Mouse (Mus musculus) small intestine, adult 2 months (tissue): ENCODE results near the gene Mycbpap. TPM values are rescaled to one million over a fixed set of nuclear protein-coding genes. Genes with fewer than 3 reads are reported as not detected.

Experiments
- H3K27ac ChIP-seq: fragments of 200-500 bp; 2 replicates; pipeline ENCODE4 v1.5.1; 2012; ENCODE audit warnings: low read depth, low read length, control low read depth, inconsistent platforms; ENCODE audit not compliant: insufficient read depth
- H3K27me3 ChIP-seq: fragments of 200-500 bp; 2 replicates; pipeline ENCODE4 v1.6.1; 2012; ENCODE audit warnings: mild to moderate bottlenecking, moderate library complexity, low read length, inconsistent platforms; ENCODE audit not compliant: control insufficient read depth, insufficient read depth
- H3K36me3 ChIP-seq: fragments of 200-500 bp; 2 replicates; pipeline ENCODE4 v1.6.1; 2012; ENCODE audit warnings: mild to moderate bottlenecking, low read length, control low read depth, inconsistent platforms; ENCODE audit not compliant: control insufficient read depth, insufficient read depth
- H3K4me1 ChIP-seq: fragments of 200-500 bp; 2 replicates; pipeline ENCODE4 v1.6.1; 2012; ENCODE audit warnings: low read length, inconsistent platforms, mixed read lengths; ENCODE audit not compliant: control insufficient read depth, insufficient read depth, insufficient read length
- H3K4me3 ChIP-seq: fragments of 200-500 bp; 2 replicates; pipeline ENCODE4 v1.5.1; 2012; ENCODE audit warnings: low read depth, mild to moderate bottlenecking, control low read depth, inconsistent platforms, low read length, moderate library complexity
- CTCF ChIP-seq: fragments of 200-500 bp; IDR thresholded peaks from 2 replicates; pipeline ENCODE4 v1.5.1; 2012; ENCODE audit warnings: low read depth, mild to moderate bottlenecking, control low read depth, inconsistent platforms, low read length, moderate library complexity, mixed read lengths; ENCODE audit not compliant: insufficient replicate concordance, insufficient read length; ENCODE audit errors: extremely low read depth
- POLR2A ChIP-seq: fragments of 200-500 bp; IDR thresholded peaks from 2 replicates; pipeline ENCODE4 v1.6.1; 2012; ENCODE audit warnings: low read depth, mild to moderate bottlenecking, control low read depth, inconsistent platforms, low read length, moderate library complexity
- WGBS: fragments of 180-500 bp; shearing (Covaris S2); methylation state at CpG from one replicate; pipeline ENCODE4 v1.1.7; 2018; 5-methylcytosine and 5-hydroxymethylcytosine counted together
- polyA plus RNA-seq: library from polyadenylated mRNA; depleted of rRNA; stranded (reverse); fragments of >200 nt; gene quantifications from 2 replicates; pipeline ENCODE4 v1.2.3, GENCODE M21; 2012; rRNA removed

Gene Mycbpap
- polyA plus RNA-seq, 1 experiment = 1.1 TPM

DNA sequence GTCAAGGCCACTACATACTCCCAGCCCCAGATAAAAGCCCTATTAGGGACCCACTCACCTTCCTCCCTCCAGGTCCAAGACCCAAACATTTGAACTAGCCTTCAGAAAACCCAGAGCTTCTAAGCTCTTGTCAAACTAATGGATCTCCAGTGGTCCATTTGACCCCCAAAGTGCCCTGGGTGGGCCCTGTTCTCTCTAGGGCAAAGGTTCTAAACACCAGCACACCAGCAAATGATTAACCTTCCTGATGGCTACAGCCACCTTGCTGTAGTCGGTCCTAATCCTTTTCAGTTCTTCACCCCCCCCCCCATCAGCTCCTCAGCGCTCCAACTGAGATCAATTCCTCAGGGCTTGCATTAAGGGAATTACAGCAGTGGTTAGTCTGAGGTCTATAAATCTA lies 57.4 kb downstream of the Mycbpap start:
- TF ChIP-seq CTCF = no peak
- no peak for TF ChIP-seq POLR2A
- Histone ChIP-seq H3K27ac (no peak overlapping the region), H3K36me3 (no peaks in the 10 kb centered on the region), H3K4me1 (no peaks in the 10 kb centered on the region), H3K4me3 (no peak overlapping the region), H3K27me3 (no peaks in the 10 kb centered on the region)
- WGBS = 24% methylated on average over 2 of the region's 2 CpGs

DNA sequence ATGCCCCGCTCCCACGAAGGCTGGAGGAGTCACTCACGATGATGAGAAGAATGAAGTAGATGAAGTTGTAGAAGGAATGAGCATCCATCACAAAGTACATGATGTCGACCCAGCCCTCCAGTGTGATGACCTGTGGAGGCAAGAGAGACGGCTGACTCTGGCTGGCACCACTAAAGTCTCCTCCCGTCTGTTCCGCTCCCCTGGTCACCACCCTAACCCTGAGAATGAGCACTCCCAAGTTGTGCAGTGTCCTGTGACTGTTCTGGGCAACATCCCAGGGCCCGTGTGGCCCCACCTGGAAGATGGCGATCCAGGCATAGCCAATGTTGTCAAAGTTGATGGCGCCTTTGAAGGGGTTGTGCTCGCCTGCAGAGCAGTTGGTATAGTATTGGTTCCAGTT lies 59.7 kb downstream of the Mycbpap start:
- no peaks in the 10 kb centered on the region for H3K36me3 ChIP-seq
- 87% methylated on average over 11 of the region's 11 CpGs for WGBS
- H3K4me3 ChIP-seq = no peak overlapping the region
- no peaks in the 10 kb centered on the region for H3K4me1 ChIP-seq
- no peaks in the 10 kb centered on the region for H3K27me3 ChIP-seq
- no peak for TF ChIP-seq CTCF
- TF ChIP-seq POLR2A = no peak
- no peak overlapping the region for H3K27ac ChIP-seq

DNA sequence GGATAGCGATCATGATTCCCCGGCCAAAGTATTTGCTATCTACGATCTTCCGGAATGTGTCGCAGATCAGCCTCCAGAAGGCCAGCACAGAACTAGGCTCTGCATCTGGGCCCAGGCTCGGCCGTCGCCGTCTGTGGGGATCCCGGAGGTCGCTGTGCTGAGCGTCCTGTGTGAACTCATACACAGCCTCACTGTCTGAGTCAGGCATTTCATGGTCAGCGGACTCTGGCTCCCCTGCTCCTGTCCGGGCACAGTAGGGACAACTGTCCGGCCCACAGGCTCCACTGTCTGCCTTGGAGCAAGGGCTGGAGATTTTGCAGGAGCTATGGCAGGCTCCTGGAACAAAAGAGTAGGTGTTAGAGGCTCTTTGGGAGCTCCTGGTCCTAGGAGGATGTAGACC lies 64.5 kb downstream of the Mycbpap start:
- H3K27me3 ChIP-seq = no peaks in the 10 kb centered on the region
- no peaks in the 10 kb centered on the region for H3K36me3 ChIP-seq
- TF ChIP-seq POLR2A (no peak), CTCF (no peak)
- H3K27ac ChIP-seq = no peak overlapping the region
- H3K4me1 ChIP-seq = no peaks in the 10 kb centered on the region
- H3K4me3 ChIP-seq = no peak overlapping the region
- WGBS = 85% methylated on average over 15 of the region's 15 CpGs

GRCm38 (mm10) chr11:94456347-94456746 lies 65.2 kb downstream of the Mycbpap start:
- TF ChIP-seq POLR2A (no peak), CTCF (no peak)
- WGBS = 57% methylated on average over 3 of the region's 3 CpGs
- Histone ChIP-seq H3K4me3 (no peak overlapping the region), H3K27ac (no peak overlapping the region), H3K36me3 (no peaks in the 10 kb centered on the region), H3K27me3 (no peaks in the 10 kb centered on the region), H3K4me1 (no peaks in the 10 kb centered on the region)

- 54% methylated on average over 10 of the region's 10 CpGs for WGBS
- H3K27me3 ChIP-seq = no peaks in the 10 kb centered on the region
- no peak for TF ChIP-seq POLR2A
- TF ChIP-seq CTCF = no peak
- no peaks in the 10 kb centered on the region for H3K36me3 ChIP-seq
- H3K4me1 ChIP-seq = no peaks in the 10 kb centered on the region
- H3K27ac ChIP-seq = no peak overlapping the region
- H3K4me3 ChIP-seq = no peak overlapping the region
Measured at GRCm38 (mm10) chr11:94455161-94455820, 66.3 kb downstream of the Mycbpap start.

- no peaks in the 10 kb centered on the region for H3K36me3 ChIP-seq
- no peaks in the 10 kb centered on the region for H3K4me1 ChIP-seq
- no peak overlapping the region for H3K27ac ChIP-seq
- no peaks in the 10 kb centered on the region for H3K27me3 ChIP-seq
- TF ChIP-seq CTCF (no peak), POLR2A (no peak)
- 76% methylated on average over 5 of the region's 5 CpGs for WGBS
- no peak overlapping the region for H3K4me3 ChIP-seq
Measured at GRCm38 (mm10) chr11:94454756-94455155, 66.8 kb downstream of the Mycbpap start.

Other genes starting within 250 kb of the Mycbpap start
- gene Gm21885, start 239.9 kb downstream of the Mycbpap start, polyA plus RNA-seq = 2.1 and 4.1 TPM in 2 replicates
- 0.74 and 1.4 TPM in 2 replicates for gene Luc7l3, start 199.8 kb downstream of the Mycbpap start, polyA plus RNA-seq
- gene Ankrd40, start 193.7 kb downstream of the Mycbpap start, polyA plus RNA-seq = 41.6 and 73.2 TPM in 2 replicates
- gene Abcc3, start 128.7 kb downstream of the Mycbpap start, polyA plus RNA-seq = 42.4 and 188 TPM in 2 replicates
- 6.9 and 10.7 TPM in 2 replicates for gene Cacna1g, start 47.5 kb downstream of the Mycbpap start, polyA plus RNA-seq
- gene Spata20, start 35.6 kb downstream of the Mycbpap start, polyA plus RNA-seq = 0.09 TPM in 1 of 2 replicates, not detected in the other
- gene Epn3, start 21.8 kb downstream of the Mycbpap start, polyA plus RNA-seq = 2.6 and 9.9 TPM in 2 replicates
- gene Rsad1, start 27.5 kb upstream of the Mycbpap start, polyA plus RNA-seq = 3.7 and 8.4 TPM in 2 replicates
- 0.91 and 13.9 TPM in 2 replicates for gene Chad, start 43.3 kb upstream of the Mycbpap start, polyA plus RNA-seq
- 21.1 and 50.5 TPM in 2 replicates for gene Acsf2, start 80.1 kb upstream of the Mycbpap start, polyA plus RNA-seq
- gene Lrrc59, start 108.0 kb upstream of the Mycbpap start, polyA plus RNA-seq = 88.1 and 169 TPM in 2 replicates
- gene Mrpl27, start 132.0 kb upstream of the Mycbpap start, polyA plus RNA-seq = 25.8 and 45.7 TPM in 2 replicates
- gene Eme1, start 132.2 kb upstream of the Mycbpap start, polyA plus RNA-seq = 0.85 and 2.8 TPM in 2 replicates
- 12.2 and 27.0 TPM in 2 replicates for gene Xylt2, start 155.8 kb upstream of the Mycbpap start, polyA plus RNA-seq
- not detected in 2 replicates for gene Gm11541, start 182.8 kb upstream of the Mycbpap start, polyA plus RNA-seq
- 0.13 TPM in 1 of 2 replicates, not detected in the other for gene Cdc34b, start 220.0 kb upstream of the Mycbpap start, polyA plus RNA-seq